Mouse (Mus musculus) brown adipose tissue, adult 24 weeks (tissue): ENCODE measurements around the gene Chst15. TPM values are rescaled to one million over a fixed set of nuclear protein-coding genes. Genes with fewer than 3 reads are reported as not detected.

Experiments used
- H3K27ac ChIP-seq: fragments of 200-500 bp; replicated peaks from 2 replicates; pipeline ENCODE4 v1.5.1; 2012; ENCODE audit warnings: low read depth, mild to moderate bottlenecking, low read length
- H3K4me1 ChIP-seq: fragments of 200-500 bp; 2 replicates; pipeline ENCODE4 v1.6.1; 2012; ENCODE audit warnings: low read length, mixed read lengths; ENCODE audit not compliant: control insufficient read depth, insufficient read depth, insufficient read length
- H3K4me3 ChIP-seq: fragments of 200-500 bp; 2 replicates; pipeline ENCODE4 v1.5.1; 2012; ENCODE audit warnings: low read depth, mild to moderate bottlenecking, low read length, moderate library complexity; ENCODE audit not compliant: insufficient read depth
- polyA plus RNA-seq: library from polyadenylated mRNA; stranded (reverse); fragments of >200 nt; gene quantifications from 2 replicates; pipeline ENCODE4 v1.2.4, GENCODE M21; 2012; ENCODE audit not compliant: missing spikeins, insufficient read depth, insufficient read length

The Chst15 gene
- polyA plus RNA-seq, 1 experiment: 14.7 TPM

GRCm38 (mm10) chr7:132210616-132211015 lies 106.4 kb downstream of the Chst15 start:
- H3K4me1 ChIP-seq: no peaks in the 10 kb centered on the region
- H3K4me3 ChIP-seq: no peak overlapping the region
- H3K27ac ChIP-seq: no peak overlapping the region

DNA sequence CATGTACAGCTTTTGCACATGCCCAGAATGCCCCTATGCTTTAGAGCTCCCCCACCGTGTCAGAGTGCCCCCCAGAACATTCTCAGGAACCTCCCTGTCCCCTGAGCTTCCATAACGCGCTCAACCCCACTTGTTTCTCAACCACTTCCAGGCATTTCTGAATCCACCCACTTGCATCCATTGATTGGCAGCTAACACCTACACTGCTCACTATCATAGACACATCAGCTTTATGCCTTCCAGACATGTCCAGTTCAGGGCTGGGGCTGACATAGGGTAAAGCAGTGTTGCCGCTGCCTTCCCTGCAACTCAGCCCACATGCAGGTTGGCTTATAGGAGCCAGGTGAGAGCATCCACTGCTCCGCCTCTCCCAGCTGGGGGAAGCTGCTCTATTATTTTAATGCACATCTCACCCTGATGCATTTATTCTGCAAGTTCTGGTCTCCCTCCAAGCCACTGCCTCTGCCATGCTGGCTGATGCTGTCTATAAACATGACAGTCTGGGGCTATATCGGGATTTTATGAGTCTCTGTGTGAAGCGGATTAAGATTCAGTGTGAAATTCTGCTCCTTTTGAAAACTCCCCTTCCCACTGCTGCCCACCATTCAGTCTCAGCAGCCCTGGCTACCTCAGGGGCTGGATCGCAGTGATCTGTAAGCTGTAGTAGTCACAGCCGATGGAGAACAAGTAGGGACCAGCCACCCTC lies 107.9 kb downstream of the Chst15 start:
- H3K4me1 ChIP-seq: no peaks in the 10 kb centered on the region
- H3K27ac ChIP-seq: no peak overlapping the region
- H3K4me3 ChIP-seq: no peak overlapping the region

GRCm38 (mm10) chr7:132204073-132204612 lies 112.9 kb downstream of the Chst15 start:
- Histone ChIP-seq H3K4me3 (no peak overlapping the region), H3K4me1 (no peaks in the 10 kb centered on the region), H3K27ac (no peak overlapping the region)

GRCm38 (mm10) chr7:132199686-132200085 lies 117.3 kb downstream of the Chst15 start:
- no peak overlapping the region for H3K27ac ChIP-seq
- H3K4me1 ChIP-seq: no peaks in the 10 kb centered on the region; the same call in none of the 2 replicates
- no peak overlapping the region for H3K4me3 ChIP-seq

- Histone ChIP-seq H3K4me3 (no peak overlapping the region), H3K4me1 (no peaks in the 10 kb centered on the region; the same call in none of the 2 replicates), H3K27ac (no peak overlapping the region)
These were observed 118.2 kb downstream of the Chst15 start for GRCm38 (mm10) chr7:132198806-132199205.

DNA sequence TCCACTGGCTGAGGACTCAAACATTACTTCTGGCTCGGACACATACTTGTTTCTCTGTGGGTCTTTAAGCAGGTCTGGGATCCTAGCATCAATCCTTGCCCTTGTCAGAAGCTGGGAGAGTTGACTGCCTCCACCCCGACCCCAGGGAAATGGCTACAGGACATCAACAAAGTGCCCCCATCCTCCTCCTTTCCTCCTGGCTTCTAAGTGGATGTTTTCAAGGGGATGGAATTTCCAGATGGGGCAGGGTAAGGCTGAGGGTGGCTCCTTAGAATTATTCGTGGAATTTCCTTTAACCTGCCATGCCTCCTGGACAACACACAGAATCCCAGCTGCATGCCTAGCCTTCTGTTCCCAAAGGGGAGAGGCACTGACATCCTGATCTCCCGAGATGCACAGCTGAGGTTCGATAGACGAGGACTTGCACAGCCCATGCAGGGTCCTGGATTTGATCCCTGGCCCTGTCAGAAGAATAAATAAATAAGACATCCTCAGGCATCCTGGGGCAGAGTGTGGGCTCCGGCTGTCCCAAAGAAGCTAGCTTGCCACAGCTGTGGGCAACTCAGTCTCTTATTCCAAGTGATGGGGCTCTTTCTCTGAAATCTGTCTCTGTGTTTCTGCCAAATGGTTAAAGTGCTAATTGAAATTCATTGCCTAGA lies 119.1 kb downstream of the Chst15 start:
- H3K4me3 ChIP-seq: no peak overlapping the region
- no peak overlapping the region for H3K27ac ChIP-seq
- H3K4me1 ChIP-seq: no peaks in the 10 kb centered on the region; the same call in none of the 2 replicates

- H3K27ac ChIP-seq: no peak overlapping the region
- no peaks in the 10 kb centered on the region; the same call in none of the 2 replicates for H3K4me1 ChIP-seq
- no peak overlapping the region for H3K4me3 ChIP-seq
These were observed 120.4 kb downstream of the Chst15 start for GRCm38 (mm10) chr7:132196581-132196980.

DNA sequence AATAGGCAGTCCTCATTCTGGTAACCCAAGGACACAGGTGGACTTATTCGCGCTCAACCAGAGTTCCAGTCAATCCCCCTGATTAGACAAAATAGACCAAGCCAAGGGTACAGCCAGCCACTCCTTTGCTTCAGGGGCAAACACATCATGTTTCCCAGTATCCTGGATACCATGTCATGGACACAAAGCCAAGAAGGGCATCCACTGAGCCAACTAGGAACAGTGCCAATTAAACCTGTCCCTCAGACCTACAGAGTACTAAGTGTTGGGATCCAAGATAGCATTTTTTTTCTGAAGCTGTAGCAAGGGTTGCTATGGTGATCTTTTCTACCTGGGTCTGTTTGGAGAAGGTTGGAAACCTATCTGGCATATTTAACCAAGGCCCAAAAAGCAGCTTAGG lies 123.4 kb downstream of the Chst15 start:
- H3K27ac ChIP-seq: no peak overlapping the region
- H3K4me1 ChIP-seq: no peaks in the 10 kb centered on the region; the same call in none of the 2 replicates

GRCm38 (mm10) chr7:132187456-132187855 lies 129.6 kb downstream of the Chst15 start:
- Histone ChIP-seq H3K4me3 (no peak overlapping the region), H3K4me1 (no peaks in the 10 kb centered on the region), H3K27ac (no peak overlapping the region)

More for the DNA sequence above, 123.4 kb downstream of the Chst15 start:
- H3K4me3 ChIP-seq: no peak overlapping the region

Other genes starting within 250 kb of the Chst15 start
- 2.1 and 3.9 TPM in 2 replicates for gene Cpxm2, start 162.5 kb downstream of the Chst15 start, polyA plus RNA-seq